Mouse (Mus musculus) brain, embryonic 14.5 days (tissue): ENCODE measurements around the gene Kndc1.

ENCODE experiments used
- CTCF ChIP-seq: fragments of 200-500 bp; IDR thresholded peaks from 2 replicates; pipeline ENCODE4 v1.5.1; 2012; ENCODE audit warnings: inconsistent platforms, mild to moderate bottlenecking, moderate library complexity, borderline replicate concordance; ENCODE audit not compliant: insufficient read depth, insufficient read length; ENCODE audit errors: extremely low read depth
- POLR2A ChIP-seq: fragments of 200-500 bp; IDR thresholded peaks from 2 replicates; pipeline ENCODE4 v1.6.1; 2012; ENCODE audit warnings: mild to moderate bottlenecking, inconsistent platforms, borderline replicate concordance; ENCODE audit not compliant: poor library complexity, insufficient read depth, insufficient read length, severe bottlenecking; ENCODE audit errors: extremely low read depth

DNA sequence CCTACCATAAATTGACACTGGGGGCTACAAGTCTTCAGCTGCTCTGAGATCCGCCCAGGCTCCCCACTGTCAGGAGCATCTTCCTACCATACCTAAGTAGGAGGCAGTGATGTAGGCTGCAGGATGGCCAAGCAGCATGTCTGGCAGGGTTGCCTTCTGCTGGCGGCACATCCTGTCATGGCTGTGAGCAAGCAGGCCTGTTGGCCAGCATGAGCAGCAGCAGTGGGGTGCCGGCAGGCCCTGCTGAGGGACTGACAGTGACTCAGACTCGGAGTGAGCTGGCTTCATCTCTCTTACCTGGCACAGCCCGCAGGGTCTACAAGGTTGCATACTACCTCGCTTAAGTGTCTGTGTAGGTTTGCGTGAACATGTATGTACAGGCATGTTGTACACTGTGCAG lies 5.0 kb downstream of the Kndc1 start:
- TF ChIP-seq CTCF (no peak), POLR2A (no peak)
